Mouse (Mus musculus) heart, embryonic 12.5 days (tissue): ENCODE results near the gene Samd4b. TPM values are rescaled to one million over a fixed set of nuclear protein-coding genes. Genes with fewer than 3 reads are reported as not detected.

Experiments used
- ATAC-seq: fragments of 200-750 bp; cut with Nextera tagmentation; 2 replicates; pipeline ENCODE4 v1.8.0; 2017; ENCODE audit warnings: moderate TSS enrichment, moderate library complexity; ENCODE audit not compliant: insufficient number of reproducible peaks, low FRiP score
- H3K27ac ChIP-seq: fragments of 300-500 bp; sonication (generic); 2 replicates; pipeline ENCODE4 v1.5.1; 2016; ENCODE audit warnings: mild to moderate bottlenecking, moderate library complexity; ENCODE audit not compliant: poor library complexity, severe bottlenecking
- H3K27me3 ChIP-seq: fragments of 300-500 bp; sonication (generic); replicated peaks from 2 replicates; pipeline ENCODE4 v1.6.1; 2016; ENCODE audit warnings: mild to moderate bottlenecking, moderate library complexity
- H3K36me3 ChIP-seq: fragments of 300-500 bp; sonication (generic); 2 replicates; pipeline ENCODE4 v1.6.1; 2016; ENCODE audit warnings: mild to moderate bottlenecking, moderate library complexity
- H3K4me1 ChIP-seq: fragments of 300-500 bp; sonication (generic); replicated peaks from 2 replicates; pipeline ENCODE4 v1.6.1; 2016; ENCODE audit warnings: mild to moderate bottlenecking
- H3K4me2 ChIP-seq: fragments of 300-500 bp; sonication (generic); 2 replicates; pipeline ENCODE4 v1.6.1; 2016; ENCODE audit warnings: mild to moderate bottlenecking, moderate library complexity
- H3K4me3 ChIP-seq: fragments of 300-500 bp; sonication (generic); 2 replicates; pipeline ENCODE4 v1.5.1; 2016; ENCODE audit warnings: mild to moderate bottlenecking
- H3K9ac ChIP-seq: fragments of 300-500 bp; sonication (generic); 2 replicates; pipeline ENCODE4 v1.6.1; 2016; ENCODE audit warnings: mild to moderate bottlenecking, moderate library complexity
- H3K9me3 ChIP-seq: fragments of 300-500 bp; sonication (generic); replicated peaks from 2 replicates; pipeline ENCODE4 v1.6.1; 2016; ENCODE audit warnings: mild to moderate bottlenecking, moderate library complexity
- WGBS: fragments of 180-500 bp; shearing (Covaris S2); methylation state at CpG from one replicate; pipeline ENCODE4 v1.1.7; 2016; 5-methylcytosine and 5-hydroxymethylcytosine counted together
- polyA plus RNA-seq: library from polyadenylated mRNA; unstranded; fragments of >200 nt; fragmentation: Nextera tagmentation; extraction: Ambion mirVana; gene quantifications from 2 replicates; pipeline ENCODE4 v1.2.1, GENCODE M21; 2016

Gene Samd4b
- polyA plus RNA-seq, 1 experiment from 2014 or later: 29.5 TPM

DNA sequence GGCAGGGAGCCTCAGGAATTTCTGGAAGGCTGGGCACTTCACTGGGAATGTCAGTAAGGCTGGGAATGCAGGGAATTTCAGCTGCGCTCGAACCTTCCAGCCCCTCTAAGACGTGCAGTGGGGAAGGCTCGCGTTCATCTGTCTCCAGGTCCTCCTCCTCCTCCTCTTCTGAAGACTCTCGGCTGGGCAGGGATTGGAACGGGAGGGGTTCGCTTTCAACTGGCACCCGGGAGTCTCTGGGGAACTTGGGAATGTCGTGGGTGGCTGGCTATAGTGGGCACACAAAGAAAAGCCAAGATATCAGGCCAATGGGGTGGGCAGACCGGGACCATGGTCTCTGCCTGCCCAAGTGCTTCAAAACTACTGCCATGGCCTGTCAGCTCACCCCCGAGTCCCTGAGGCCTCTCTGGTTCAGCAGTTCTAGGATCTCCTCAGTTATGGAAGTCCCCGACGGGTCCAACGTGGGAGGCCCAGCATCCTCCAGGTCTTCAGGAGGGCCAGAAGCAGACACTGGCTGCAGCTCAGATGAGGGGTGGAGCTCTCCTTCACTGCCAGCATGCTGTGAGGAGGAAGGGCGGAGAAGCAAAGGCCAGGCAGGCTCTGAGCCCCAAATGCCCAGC is 235.4 kb downstream of the Samd4b start:
- 0 out of 2 replicates have a peak overlapping the region, but pooled peaks have one; percentile 7 for H3K27ac ChIP-seq

DNA sequence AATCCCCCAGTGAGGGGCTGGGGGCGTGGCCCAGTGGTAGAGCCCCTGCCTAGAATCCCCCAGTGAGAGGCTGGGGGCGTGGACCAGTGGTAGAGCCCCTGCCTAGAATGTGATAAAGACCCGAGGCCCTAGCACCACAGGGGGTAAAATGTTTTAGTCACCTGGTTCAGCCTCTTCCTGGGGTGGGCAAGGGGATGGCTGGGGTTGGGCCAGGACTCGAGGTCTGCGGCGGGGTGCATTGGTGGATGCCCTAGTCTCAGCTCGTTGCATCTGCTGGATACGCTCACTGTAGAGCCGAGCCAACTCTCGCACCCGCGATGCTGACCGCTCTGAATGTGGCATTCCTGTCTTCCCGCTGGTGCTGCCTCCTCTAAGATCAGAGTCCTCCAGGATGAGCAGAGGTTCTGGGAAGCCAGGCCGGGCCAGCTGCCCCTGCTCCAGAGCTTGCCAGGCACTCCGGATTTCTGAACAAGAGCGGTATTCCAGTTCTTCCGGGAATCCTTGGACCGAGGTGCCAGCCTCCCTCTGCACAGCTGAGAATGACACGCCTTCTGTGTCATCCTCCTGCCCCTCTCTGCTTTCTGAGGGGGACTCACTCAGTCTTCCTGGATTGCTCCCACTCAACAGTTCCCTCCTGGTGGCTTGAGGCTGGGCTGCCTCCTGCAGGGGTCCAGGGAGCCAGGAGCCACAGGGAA is 236.2 kb downstream of the Samd4b start:
- 85% methylated on average over 20 of the region's 20 CpGs for WGBS
- H3K4me1 ChIP-seq: peaks cover 43% of the 10 kb centered on the region
- H3K9me3 ChIP-seq: no peaks in the 10 kb centered on the region
- H3K27ac ChIP-seq: 0 out of 2 replicates have a peak overlapping the region, but pooled peaks have one; percentile 7
- peaks cover 81% of the 10 kb centered on the region for H3K36me3 ChIP-seq
- no peak overlapping the region; the same call in 1 of the 2 replicates for H3K9ac ChIP-seq
- H3K4me2 ChIP-seq: no peak overlapping the region
- H3K27me3 ChIP-seq: no peaks in the 10 kb centered on the region
- H3K4me3 ChIP-seq: no peak overlapping the region
- no peak for ATAC-seq

More for the DNA sequence above, 235.4 kb downstream of the Samd4b start:
- no peaks in the 10 kb centered on the region for H3K27me3 ChIP-seq
- peaks cover 36% of the 10 kb centered on the region for H3K4me1 ChIP-seq
- H3K36me3 ChIP-seq: peaks cover 89% of the 10 kb centered on the region
- no peaks in the 10 kb centered on the region for H3K9me3 ChIP-seq
- H3K4me2 ChIP-seq: no peak overlapping the region
- H3K4me3 ChIP-seq: no peak overlapping the region
- H3K9ac ChIP-seq: peak overlapping the region; percentile 20; the same call in 1 of the 2 replicates
- ATAC-seq: no peak
- WGBS: 52% methylated on average over 16 of the region's 16 CpGs

DNA sequence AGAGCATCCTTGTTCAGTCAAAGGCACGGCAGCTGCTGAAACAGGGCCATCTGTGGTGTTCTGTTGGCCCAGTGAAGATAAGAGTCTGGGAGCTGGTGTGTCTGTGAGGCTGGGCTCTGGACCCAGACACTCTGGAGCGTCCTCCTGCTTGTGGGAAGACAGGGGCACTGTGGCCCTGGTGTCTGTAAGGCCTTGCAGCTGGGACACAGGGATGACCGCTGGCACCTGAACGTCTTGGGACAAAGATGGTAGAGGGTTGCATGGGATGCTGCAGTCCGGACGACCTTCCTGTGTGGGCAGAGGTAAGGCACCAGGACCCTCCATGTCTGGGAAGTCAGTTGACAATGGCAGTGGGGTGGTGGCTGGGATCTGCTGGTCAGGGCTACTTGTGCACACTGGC is 237.7 kb downstream of the Samd4b start:
- Histone ChIP-seq H3K9me3 (no peaks in the 10 kb centered on the region), H3K4me2 (no peak overlapping the region), H3K9ac (no peak overlapping the region), H3K4me1 (peaks cover 49% of the 10 kb centered on the region), H3K27me3 (no peaks in the 10 kb centered on the region), H3K27ac (no peak overlapping the region), H3K36me3 (peaks cover 66% of the 10 kb centered on the region), H3K4me3 (no peak overlapping the region)
- no peak for ATAC-seq
- WGBS: 75% methylated on average over 6 of the region's 6 CpGs

DNA sequence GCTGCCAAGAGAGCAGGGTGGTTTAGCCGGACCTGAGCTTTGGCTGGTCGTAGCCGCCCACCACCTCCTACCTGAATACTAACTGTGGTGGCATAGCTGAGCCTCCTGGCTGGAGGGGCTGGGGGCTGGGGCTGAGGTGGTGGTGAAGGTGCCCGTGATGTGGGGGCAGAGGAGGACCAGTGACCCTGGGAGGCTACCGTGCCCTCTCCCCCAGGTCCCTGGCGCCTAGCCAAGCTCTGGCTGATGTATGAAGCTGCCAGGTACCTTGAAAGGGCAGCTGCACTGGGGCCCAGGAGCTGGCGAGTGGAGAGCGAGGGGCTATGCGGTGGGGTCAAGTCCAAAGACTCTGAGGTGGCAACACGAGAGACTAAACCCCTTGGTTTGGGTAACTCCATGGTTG is 238.1 kb downstream of the Samd4b start:
- Histone ChIP-seq H3K4me3 (no peak overlapping the region), H3K9ac (no peak overlapping the region; the same call in 1 of the 2 replicates), H3K4me1 (peaks cover 49% of the 10 kb centered on the region), H3K27me3 (no peaks in the 10 kb centered on the region), H3K4me2 (no peak overlapping the region), H3K27ac (no peak overlapping the region), H3K9me3 (no peaks in the 10 kb centered on the region), H3K36me3 (peaks cover 62% of the 10 kb centered on the region)
- 83% methylated on average over 10 of the region's 10 CpGs for WGBS
- no peak for ATAC-seq

DNA sequence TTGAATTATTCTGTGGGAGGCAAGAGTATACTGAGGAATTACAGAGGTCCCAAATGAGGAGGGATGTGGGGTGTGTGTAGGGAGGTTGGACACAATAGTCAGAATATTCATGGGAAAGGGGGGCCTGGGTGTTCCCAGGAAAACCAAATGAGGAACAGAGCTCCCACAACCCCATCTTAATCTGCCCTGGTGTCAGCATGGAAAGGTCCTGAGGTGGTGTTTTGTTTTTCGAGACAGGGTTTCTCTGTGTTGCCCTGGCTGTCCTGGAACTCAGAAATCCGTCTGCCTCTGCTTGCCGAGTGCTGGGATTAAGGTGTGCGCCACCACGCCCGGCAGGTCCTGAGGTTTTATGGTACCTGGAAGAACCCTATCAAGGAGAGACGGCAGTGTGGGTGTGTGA is 239.5 kb downstream of the Samd4b start:
- no peak overlapping the region for H3K4me3 ChIP-seq
- ATAC-seq: no peak; the same call in 1 of the 2 replicates
- H3K4me1 ChIP-seq: peaks cover 49% of the 10 kb centered on the region
- no peaks in the 10 kb centered on the region for H3K27me3 ChIP-seq
- WGBS: 51% methylated on average over 7 of the region's 7 CpGs
- H3K36me3 ChIP-seq: peaks cover 61% of the 10 kb centered on the region
- H3K4me2 ChIP-seq: peak overlapping the region; percentile 39
- no peaks in the 10 kb centered on the region for H3K9me3 ChIP-seq
- peak overlapping the region; percentile 53; the same call in 1 of the 2 replicates for H3K9ac ChIP-seq
- peak overlapping the region; percentile 90 for H3K27ac ChIP-seq

DNA sequence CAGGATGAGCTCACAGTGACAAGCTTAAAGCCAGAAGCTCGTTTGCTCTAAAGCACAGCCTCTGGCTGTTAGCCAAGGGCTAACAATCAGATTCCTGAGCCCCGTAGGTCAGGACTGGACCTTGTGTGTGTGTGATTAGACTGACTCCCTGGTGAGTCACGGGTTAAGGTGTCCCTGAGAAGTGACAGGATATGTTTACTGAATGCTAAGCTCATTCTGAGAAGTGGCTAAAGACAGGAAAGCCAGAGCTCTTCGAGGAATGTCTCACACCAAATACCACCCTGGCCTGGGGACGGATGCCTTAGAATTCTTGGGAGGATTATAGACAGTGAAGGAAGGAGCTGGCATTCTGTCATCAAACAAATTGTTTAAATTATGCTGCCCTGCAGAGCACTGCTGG is 240.0 kb downstream of the Samd4b start:
- H3K4me3 ChIP-seq: no peak overlapping the region
- ATAC-seq: no peak; the same call in 1 of the 2 replicates
- H3K9me3 ChIP-seq: no peaks in the 10 kb centered on the region
- peaks cover 63% of the 10 kb centered on the region for H3K36me3 ChIP-seq
- peak overlapping the region; percentile 53 for H3K9ac ChIP-seq
- peak overlapping the region; percentile 90 for H3K27ac ChIP-seq
- WGBS: 0% methylated on average over 5 of the region's 5 CpGs
- no peaks in the 10 kb centered on the region for H3K27me3 ChIP-seq
- peaks cover 49% of the 10 kb centered on the region for H3K4me1 ChIP-seq
- H3K4me2 ChIP-seq: peak overlapping the region; percentile 39

DNA sequence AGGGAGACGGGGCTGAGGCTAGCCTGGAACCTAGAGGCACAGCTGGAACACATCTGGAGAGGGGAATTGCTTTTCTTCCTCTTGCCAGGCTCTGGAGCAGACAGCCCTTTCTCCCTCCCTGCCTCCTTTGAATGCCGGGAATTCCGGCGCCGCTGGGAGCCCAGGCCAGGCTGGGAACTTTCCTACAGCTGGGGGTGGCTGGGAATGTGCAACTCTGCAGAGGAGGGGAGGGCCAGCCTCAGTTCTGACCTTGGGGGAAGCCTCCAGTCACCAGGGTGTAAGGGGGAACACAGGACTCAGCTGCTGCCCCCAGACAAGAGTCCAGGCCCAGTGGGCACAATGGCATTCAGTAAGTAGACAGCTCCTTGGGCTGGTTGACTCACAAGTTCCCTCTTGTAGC is 241.0 kb downstream of the Samd4b start:
- H3K9ac ChIP-seq: peak overlapping the region; percentile 53; the same call in 1 of the 2 replicates
- no peaks in the 10 kb centered on the region for H3K9me3 ChIP-seq
- H3K4me2 ChIP-seq: peak overlapping the region; percentile 39
- H3K4me3 ChIP-seq: no peak overlapping the region
- H3K27ac ChIP-seq: peak overlapping the region; percentile 90
- H3K4me1 ChIP-seq: peaks cover 43% of the 10 kb centered on the region
- peak; percentile 63 for ATAC-seq
- H3K36me3 ChIP-seq: peaks cover 63% of the 10 kb centered on the region
- 0% methylated on average over 5 of the region's 5 CpGs for WGBS
- no peaks in the 10 kb centered on the region for H3K27me3 ChIP-seq

DNA sequence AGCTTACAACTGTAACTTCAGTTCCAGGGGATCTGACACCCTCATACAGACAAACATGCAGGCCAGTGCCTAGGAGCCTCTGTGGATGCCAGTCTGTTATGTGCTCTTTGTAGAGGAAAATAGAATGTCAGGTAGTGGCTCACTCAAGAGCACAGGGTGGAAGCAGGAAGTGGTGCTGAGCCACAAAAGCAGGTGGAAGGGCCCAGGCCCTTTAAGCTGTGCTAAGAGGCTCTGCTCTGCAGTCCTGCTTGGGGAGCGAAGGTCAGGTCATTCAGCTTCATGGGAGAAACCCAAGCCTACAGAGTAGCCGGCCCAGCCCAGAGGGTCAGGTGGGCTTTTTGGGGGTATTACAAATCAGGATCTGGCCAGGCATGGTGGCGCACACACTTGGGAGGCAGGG is 242.7 kb downstream of the Samd4b start:
- H3K36me3 ChIP-seq: peaks cover 51% of the 10 kb centered on the region
- ATAC-seq: no peak
- H3K4me3 ChIP-seq: no peak overlapping the region
- peaks cover 49% of the 10 kb centered on the region for H3K4me1 ChIP-seq
- no peak overlapping the region for H3K9ac ChIP-seq
- WGBS: 90% methylated on average over 3 of the region's 3 CpGs
- H3K4me2 ChIP-seq: no peak overlapping the region
- H3K27ac ChIP-seq: no peak overlapping the region
- H3K27me3 ChIP-seq: no peaks in the 10 kb centered on the region
- no peaks in the 10 kb centered on the region for H3K9me3 ChIP-seq

DNA sequence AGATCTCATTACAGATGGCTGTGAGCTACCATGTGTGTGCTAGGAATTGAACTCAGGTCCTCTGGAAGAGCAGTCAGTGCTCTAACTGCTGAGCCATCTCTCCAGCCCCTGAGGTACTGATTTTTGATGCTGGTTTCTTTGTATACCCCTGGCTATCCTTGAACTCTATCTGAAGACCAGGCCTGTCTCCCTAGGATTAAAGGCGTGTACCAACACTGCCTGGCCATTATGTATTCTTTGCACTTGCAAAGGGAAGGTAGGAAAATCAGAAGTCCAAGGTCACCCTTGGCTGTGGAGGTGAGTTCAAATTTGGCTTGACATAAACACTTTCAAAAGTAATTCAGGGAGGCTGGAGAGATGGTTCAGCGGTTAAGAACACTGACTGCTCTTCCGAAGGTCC is 243.3 kb downstream of the Samd4b start:
- H3K36me3 ChIP-seq: peaks cover 44% of the 10 kb centered on the region
- no peak overlapping the region for H3K27ac ChIP-seq
- ATAC-seq: no peak
- 92% methylated on average over 3 of the region's 3 CpGs for WGBS
- no peak overlapping the region for H3K4me2 ChIP-seq
- no peak overlapping the region for H3K9ac ChIP-seq
- no peaks in the 10 kb centered on the region for H3K9me3 ChIP-seq
- H3K4me1 ChIP-seq: peaks cover 47% of the 10 kb centered on the region
- no peaks in the 10 kb centered on the region for H3K27me3 ChIP-seq
- H3K4me3 ChIP-seq: no peak overlapping the region

DNA sequence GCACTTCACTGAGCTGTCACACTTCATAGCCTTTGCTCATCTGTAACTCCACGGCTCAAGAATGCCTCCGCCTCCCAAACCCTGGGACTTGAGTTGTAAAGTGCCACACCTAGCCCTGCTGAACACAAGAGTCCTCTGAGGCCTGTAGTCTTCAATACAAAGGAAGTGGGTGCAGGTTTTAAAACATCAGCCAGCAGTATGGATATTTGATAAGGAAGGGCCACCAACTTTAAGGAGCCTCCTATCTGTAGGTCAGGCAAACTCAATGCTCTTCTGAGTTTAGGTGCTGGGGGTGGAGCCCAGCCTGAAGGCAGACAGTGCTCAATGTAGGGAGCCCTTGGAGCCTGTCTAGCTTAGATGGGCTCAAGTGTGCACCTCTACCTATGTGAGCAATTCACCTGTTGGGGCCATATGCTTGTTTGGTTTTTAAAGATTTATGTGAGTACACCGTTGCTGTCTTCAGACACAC is 243.8 kb downstream of the Samd4b start:
- peaks cover 47% of the 10 kb centered on the region for H3K4me1 ChIP-seq
- H3K4me3 ChIP-seq: no peak overlapping the region
- no peak overlapping the region for H3K4me2 ChIP-seq
- H3K36me3 ChIP-seq: peaks cover 40% of the 10 kb centered on the region
- no peak overlapping the region for H3K27ac ChIP-seq
- H3K9me3 ChIP-seq: no peaks in the 10 kb centered on the region
- ATAC-seq: no peak
- H3K9ac ChIP-seq: no peak overlapping the region
- no peaks in the 10 kb centered on the region for H3K27me3 ChIP-seq
- WGBS: 91% methylated on average over 3 of the region's 3 CpGs

DNA sequence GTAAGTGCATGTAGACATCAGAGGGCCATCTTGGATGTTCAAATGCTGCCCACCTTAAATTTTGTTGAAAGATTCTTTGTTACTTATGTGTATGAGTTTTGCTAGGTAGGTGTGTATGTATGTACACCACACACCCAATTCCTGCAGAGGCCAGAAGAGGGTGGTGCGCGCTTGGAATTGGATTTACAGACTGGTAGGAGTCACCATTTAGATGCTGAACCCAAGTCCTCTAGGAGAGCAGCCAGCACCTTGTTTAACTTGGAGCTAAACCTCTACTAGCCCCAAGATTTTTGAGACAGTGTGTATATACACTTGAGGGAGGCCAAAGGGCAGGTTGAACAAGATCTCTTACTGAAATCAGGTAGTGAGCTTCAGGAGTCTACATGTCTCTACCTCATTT is 244.7 kb downstream of the Samd4b start:
- H3K4me1 ChIP-seq: peaks cover 39% of the 10 kb centered on the region
- H3K27me3 ChIP-seq: no peaks in the 10 kb centered on the region
- peaks cover 33% of the 10 kb centered on the region for H3K36me3 ChIP-seq
- H3K4me3 ChIP-seq: no peak overlapping the region
- H3K9me3 ChIP-seq: no peaks in the 10 kb centered on the region
- ATAC-seq: no peak
- H3K27ac ChIP-seq: no peak overlapping the region
- no peak overlapping the region for H3K9ac ChIP-seq
- no peak overlapping the region for H3K4me2 ChIP-seq
- 96% methylated on average over 2 of the region's 2 CpGs for WGBS
